Mouse (Mus musculus): ENCODE results near the gene Parva.

DNA sequence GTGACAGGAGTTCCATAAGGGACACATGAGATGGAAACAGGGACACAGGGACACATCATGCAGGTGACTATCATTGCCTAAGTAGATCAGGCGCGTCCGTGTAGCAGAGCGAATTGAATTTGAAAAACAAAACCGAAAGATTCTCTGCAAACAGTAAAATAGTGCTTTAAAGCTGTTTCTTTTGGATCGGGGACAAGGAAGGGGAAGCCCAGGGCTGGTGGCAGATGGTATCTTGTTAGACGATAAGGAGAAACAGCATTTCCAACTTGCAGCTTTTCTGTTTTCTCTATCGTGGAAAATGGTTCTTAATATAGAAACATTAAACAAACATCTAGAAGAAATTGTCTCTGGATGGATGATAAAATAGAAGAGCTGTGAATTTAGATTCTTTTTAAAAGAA, 21.7 kb upstream of the Parva start:
- no peak for TF ChIP-seq E2F4 (IDR thresholded peaks at IDR 0.05; ENCODE audit: insufficient read depth)
- no peak for TF ChIP-seq POLR2A (IDR thresholded peaks at IDR 0.05; ENCODE audit: insufficient read length, low read depth)
- TF ChIP-seq TCF12 (IDR thresholded peaks at IDR 0.05; ENCODE audit: insufficient read depth, poor library complexity, severe bottlenecking): no peak
- TF ChIP-seq USF1 (IDR thresholded peaks at IDR 0.05; ENCODE audit: low read depth): no peak
- TF ChIP-seq MYOD1 (IDR thresholded peaks at IDR 0.05; ENCODE audit: control insufficient read depth in 1 of 3, insufficient read length in 2 of 3, low read depth in 2 of 3): no peak
- TF ChIP-seq REST (IDR thresholded peaks at IDR 0.05; ENCODE audit: insufficient read depth, insufficient read length): no peak
- TF ChIP-seq POLR2AphosphoS2 (IDR thresholded peaks at IDR 0.05; ENCODE audit: insufficient read length, low read depth): no peak
- no peak for TF ChIP-seq CEBPB (IDR thresholded peaks at IDR 0.05; ENCODE audit: insufficient read depth, poor library complexity, severe bottlenecking)
- no peak for TF ChIP-seq MAX (IDR thresholded peaks at IDR 0.05; ENCODE audit: low read depth)
- no peak for TF ChIP-seq MYOG (IDR thresholded peaks at IDR 0.05; ENCODE audit: control insufficient read depth in 1 of 3, insufficient read depth in 1 of 3, insufficient read length in 2 of 3, low read depth in 2 of 3)
- TF ChIP-seq TCF3 (IDR thresholded peaks at IDR 0.05; ENCODE audit: insufficient read length, low read depth): no peak
- no peak for TF ChIP-seq SRF (IDR thresholded peaks at IDR 0.05; ENCODE audit: control insufficient read depth, insufficient read length, low read depth)
